In the genomic region with DNA sequence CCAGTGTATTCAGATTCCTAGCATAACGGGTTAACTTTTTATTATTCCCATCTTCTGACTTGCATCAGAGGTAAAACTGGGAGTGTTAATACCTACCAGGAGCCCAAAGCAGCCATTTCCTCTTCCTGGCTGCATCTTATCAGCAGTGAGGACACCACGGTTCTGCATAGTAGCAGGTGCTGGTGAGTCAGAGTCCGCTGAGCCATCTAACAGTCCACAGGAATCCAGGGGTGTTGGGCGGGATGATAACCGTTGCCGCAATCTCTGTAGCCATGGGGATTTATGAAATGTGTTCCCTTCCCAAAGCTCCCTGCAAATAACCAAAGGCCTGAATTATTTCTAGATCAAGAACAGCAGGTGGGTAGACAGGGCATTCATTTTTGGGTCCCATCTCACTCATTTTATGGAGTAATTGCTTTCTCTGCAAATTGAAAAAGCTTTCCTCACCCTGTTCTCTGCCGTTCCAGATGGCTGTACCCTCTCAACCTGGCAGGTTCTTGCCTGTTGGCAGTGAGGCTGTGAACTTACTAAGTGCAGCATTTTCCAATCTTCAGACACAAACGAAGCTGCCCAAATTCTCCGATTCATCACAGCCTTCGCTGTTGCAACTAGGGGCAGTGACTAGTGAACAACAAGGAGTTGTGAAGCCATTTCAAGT, we compare ENCODE assay signal across 8 mouse cellular contexts. TPM values are rescaled to one million over a fixed set of nuclear protein-coding genes. Genes with fewer than 3 reads are reported as not detected.
DNase-seq lines count a peak whose midpoint lies in the region.

No protein-coding gene starts in this region.

- intact Hi-C loops in left cerebral cortex, postnatal 4 days (cut with DNase I) = no loop called here
- intact Hi-C loops in heart, postnatal 14 days (cut with DNase I) = no loop called here

- DNase-seq in brain, embryonic 18.5 days (ENCODE audit: low read depth, low spot score) = peak; percentile 22
- DNase-seq in cerebellum, adult 9-11 months = peak; percentile 86
- DNase-seq in layer of hippocampus, adult 18-20 months (ENCODE audit: low spot score in 2 of 2) = peak; percentile 57 to 72
- peak; percentile 2 for DNase-seq in left cerebral cortex, postnatal 4 days
- no peak for DNase-seq in heart, postnatal 14 days
- DNase-seq in gastrocnemius, adult 18-20 months (ENCODE audit: low spot score) = no peak
- DNase-seq in lung, postnatal 14 days = no peak
- DNase-seq in retina, postnatal 1 day = no peak

RNA-seq across cellular contexts. Expression of gene Tspan7, which starts 35.5 kb away (rescaled TPM):
- total RNA-seq in layer of hippocampus, adult 18-20 months (2021) = 1,000 to 10,000 TPM; 1,092 to 1,189 TPM
- 100 to 1,000 TPM; 388 to 395 TPM for total RNA-seq in left cerebral cortex, postnatal 4 days (2021)
- total RNA-seq in heart, postnatal 14 days (2021) = 100 to 1,000 TPM; 100 to 109 TPM
- total RNA-seq in gastrocnemius, adult 18-20 months (2021) = 100 to 1,000 TPM; 114 TPM

Comparison
In these comparisons a context has a peak if more than half of its experiments do, and no peak if none do; other contexts are left out.
1. DNase-seq: peak in brain, embryonic 18.5 days (single experiment), cerebellum, adult 9-11 months (single experiment), layer of hippocampus, adult 18-20 months (2 of 2) and left cerebral cortex, postnatal 4 days (single experiment); none in heart, postnatal 14 days (0 of 2), gastrocnemius, adult 18-20 months (single experiment), lung, postnatal 14 days (single experiment) and retina, postnatal 1 day (single experiment).